Mouse (Mus musculus) testis, adult 2 months (tissue): ENCODE measurements at regions not wholly inside any gene's neighbourhood (a gene's known extent, or its start where the extent isn't known, plus 50 kb on each side); places are given as distances from the start of the nearest gene placed in this dataset.
A peak's percentile ranks its signal among the peaks of the same experiment; 100 is the strongest.

ENCODE experiments used
- H3K27ac ChIP-seq: fragments of 200-500 bp; 2 replicates; pipeline ENCODE4 v1.5.1; 2012; ENCODE audit warnings: low read depth, low read length; ENCODE audit not compliant: control insufficient read depth, insufficient read depth
- H3K27me3 ChIP-seq: fragments of 200-500 bp; 2 replicates; pipeline ENCODE4 v1.6.1; 2012; ENCODE audit warnings: mild to moderate bottlenecking, low read length, moderate library complexity; ENCODE audit not compliant: control insufficient read depth, insufficient read depth
- H3K36me3 ChIP-seq: fragments of 200-500 bp; 2 replicates; pipeline ENCODE4 v1.6.1; 2012; ENCODE audit warnings: mild to moderate bottlenecking, low read length; ENCODE audit not compliant: control insufficient read depth, insufficient read depth
- H3K4me1 ChIP-seq: fragments of 200-500 bp; 2 replicates; pipeline ENCODE4 v1.6.1; 2012; ENCODE audit warnings: low read length; ENCODE audit not compliant: control insufficient read depth, insufficient read depth
- H3K4me3 ChIP-seq: fragments of 200-500 bp; 2 replicates; pipeline ENCODE4 v1.5.1; 2012; ENCODE audit warnings: low read depth, mild to moderate bottlenecking, low read length, moderate library complexity, mixed read lengths; ENCODE audit not compliant: control insufficient read depth
- CTCF ChIP-seq: fragments of 200-500 bp; IDR thresholded peaks from 2 replicates; pipeline ENCODE4 v1.5.1; 2012; ENCODE audit warnings: low read depth, mild to moderate bottlenecking, inconsistent platforms, low read length, moderate library complexity; ENCODE audit not compliant: control insufficient read depth, insufficient read depth, insufficient replicate concordance
- POLR2A ChIP-seq: fragments of 200-500 bp; IDR thresholded peaks from 2 replicates; pipeline ENCODE4 v1.6.1; 2012; ENCODE audit warnings: low read depth, mild to moderate bottlenecking, inconsistent platforms, low read length, moderate library complexity; ENCODE audit not compliant: control insufficient read depth

DNA sequence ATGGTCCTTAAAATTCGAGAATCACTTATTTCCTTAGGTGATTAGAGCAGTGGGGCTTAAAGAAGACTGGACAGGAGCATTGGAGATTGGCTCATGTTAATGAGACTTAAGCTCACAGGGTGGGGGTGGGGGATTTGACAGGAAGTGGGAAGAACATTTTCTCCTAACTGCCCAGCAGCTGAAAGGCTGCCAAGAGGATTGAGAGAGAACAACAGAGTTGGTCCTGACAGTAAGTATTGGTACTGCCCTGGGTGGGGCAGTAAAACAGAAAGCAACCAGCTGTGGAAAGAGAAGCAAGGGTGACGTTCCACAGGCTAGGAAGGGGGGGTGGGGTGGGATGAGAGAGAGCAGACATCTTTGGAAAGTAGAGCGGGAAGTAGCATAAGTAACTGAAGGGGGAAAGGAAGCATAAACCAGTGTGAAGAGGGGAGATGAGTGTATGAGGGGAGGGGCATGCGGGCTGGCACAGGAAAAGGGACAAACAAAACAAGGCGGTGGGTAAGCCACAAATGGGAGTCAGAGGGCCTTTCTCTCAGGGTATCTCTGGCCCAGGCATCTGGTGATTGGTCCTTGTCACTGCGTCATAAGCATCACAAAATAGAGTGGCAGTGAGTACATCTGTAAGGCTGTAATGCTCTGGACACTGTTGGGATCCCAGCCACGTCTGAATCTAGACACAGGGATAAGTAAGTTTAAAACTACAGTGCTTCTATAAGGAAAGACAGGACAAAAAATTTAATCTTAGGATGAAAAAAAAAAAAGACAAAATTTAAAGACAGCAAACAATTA lies 125.0 kb upstream of the Tnp1 start:
- no peaks in the 10 kb centered on the region for H3K27me3 ChIP-seq
- TF ChIP-seq CTCF (no peak), POLR2A (no peak)
- peak overlapping the region; percentile 51 for H3K27ac ChIP-seq
- H3K4me3 ChIP-seq: peak overlapping the region; percentile 47
- peaks cover 2% of the 10 kb centered on the region for H3K4me1 ChIP-seq
- no peaks in the 10 kb centered on the region for H3K36me3 ChIP-seq

DNA sequence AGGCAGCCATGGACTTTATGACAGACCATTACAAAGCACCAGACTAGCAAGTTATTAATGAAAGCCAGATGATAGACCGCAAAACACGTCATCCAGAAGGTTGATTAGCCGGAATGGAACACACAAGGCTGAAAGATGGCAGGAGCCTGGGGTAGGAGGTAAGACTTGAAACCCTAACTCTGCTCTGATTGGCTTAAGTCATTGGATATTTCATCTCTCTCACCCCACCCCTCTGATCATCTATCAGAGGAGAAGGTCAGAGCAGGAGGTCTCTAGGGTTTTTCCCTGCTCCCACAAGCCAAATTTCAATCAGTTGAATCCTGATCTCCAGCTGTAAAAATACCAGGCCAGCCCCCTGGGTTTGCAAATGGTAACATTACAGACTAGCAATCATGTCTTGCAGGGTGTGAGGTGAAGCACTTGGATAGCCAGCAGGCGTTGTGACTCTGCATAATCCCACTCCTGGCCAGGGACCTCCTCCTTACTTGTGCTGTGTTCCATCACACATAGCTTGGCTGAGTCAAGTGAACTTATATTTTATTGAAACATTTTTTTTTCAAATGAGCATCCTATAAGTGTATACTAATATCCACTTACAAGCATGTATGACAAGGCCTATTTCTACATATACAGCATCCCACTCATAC lies 114.6 kb upstream of the Tnp1 start:
- Histone ChIP-seq H3K4me1 (peaks cover 2% of the 10 kb centered on the region; the same call in 1 of the 2 replicates), H3K36me3 (no peaks in the 10 kb centered on the region), H3K27me3 (no peaks in the 10 kb centered on the region), H3K4me3 (no peak overlapping the region), H3K27ac (no peak overlapping the region)
- no peak for TF ChIP-seq POLR2A
- TF ChIP-seq CTCF: no peak

- TF ChIP-seq POLR2A (no peak), CTCF (no peak)
- Histone ChIP-seq H3K4me3 (no peak overlapping the region), H3K4me1 (peaks cover 2% of the 10 kb centered on the region; the same call in 1 of the 2 replicates), H3K27me3 (no peaks in the 10 kb centered on the region), H3K36me3 (no peaks in the 10 kb centered on the region), H3K27ac (no peak overlapping the region)
Observed at GRCm38 (mm10) chr1:73123012-73123411, 107.3 kb upstream of the Tnp1 start.

DNA sequence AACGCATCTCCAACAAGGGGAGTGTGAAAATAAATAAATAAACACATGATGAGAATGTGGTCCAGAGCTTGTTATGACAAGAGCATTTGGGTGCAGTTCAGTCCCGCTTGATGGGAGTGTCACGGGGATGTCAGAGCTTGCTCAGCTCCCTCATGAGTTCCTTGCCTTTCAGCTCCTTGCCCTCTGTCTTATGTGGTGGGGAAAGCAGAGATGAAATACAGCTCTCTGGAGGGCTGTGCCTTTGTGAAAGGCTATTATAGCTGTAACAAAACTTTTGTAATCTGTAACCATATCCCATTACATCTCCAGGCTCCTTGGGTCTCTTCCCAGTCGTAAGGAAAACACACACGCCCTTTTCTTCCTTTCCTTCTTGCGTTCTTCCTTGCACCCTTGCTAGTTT lies 103.0 kb upstream of the Tnp1 start:
- H3K36me3 ChIP-seq: no peaks in the 10 kb centered on the region
- TF ChIP-seq POLR2A (no peak), CTCF (no peak)
- no peaks in the 10 kb centered on the region for H3K4me1 ChIP-seq
- H3K4me3 ChIP-seq: no peak overlapping the region
- H3K27ac ChIP-seq: no peak overlapping the region
- H3K27me3 ChIP-seq: no peaks in the 10 kb centered on the region

- TF ChIP-seq CTCF (no peak), POLR2A (no peak)
- no peaks in the 10 kb centered on the region for H3K36me3 ChIP-seq
- no peak overlapping the region for H3K4me3 ChIP-seq
- H3K4me1 ChIP-seq: no peaks in the 10 kb centered on the region
- no peak overlapping the region for H3K27ac ChIP-seq
- H3K27me3 ChIP-seq: no peaks in the 10 kb centered on the region
Observed at GRCm38 (mm10) chr1:73116526-73116925, 100.8 kb upstream of the Tnp1 start.

- H3K36me3 ChIP-seq: no peaks in the 10 kb centered on the region
- H3K27me3 ChIP-seq: no peaks in the 10 kb centered on the region
- no peak overlapping the region for H3K27ac ChIP-seq
- TF ChIP-seq POLR2A: no peak
- H3K4me3 ChIP-seq: no peak overlapping the region
- no peaks in the 10 kb centered on the region for H3K4me1 ChIP-seq
Observed at GRCm38 (mm10) chr1:73115854-73116253, 100.1 kb upstream of the Tnp1 start.

- Histone ChIP-seq H3K4me1 (no peaks in the 10 kb centered on the region), H3K36me3 (no peaks in the 10 kb centered on the region), H3K4me3 (no peak overlapping the region), H3K27me3 (no peaks in the 10 kb centered on the region), H3K27ac (no peak overlapping the region)
- no peak for TF ChIP-seq CTCF
- TF ChIP-seq POLR2A: no peak
Observed at GRCm38 (mm10) chr1:73113137-73113536, 97.4 kb upstream of the Tnp1 start.

GRCm38 (mm10) chr1:73112711-73113110 lies 97.0 kb upstream of the Tnp1 start:
- TF ChIP-seq CTCF: no peak
- no peak for TF ChIP-seq POLR2A
- H3K36me3 ChIP-seq: no peaks in the 10 kb centered on the region
- no peak overlapping the region for H3K27ac ChIP-seq
- H3K4me3 ChIP-seq: no peak overlapping the region
- no peaks in the 10 kb centered on the region for H3K27me3 ChIP-seq
- H3K4me1 ChIP-seq: no peaks in the 10 kb centered on the region
